Mouse (Mus musculus): ENCODE measurements around the gene H60b. TPM values are rescaled to one million over a fixed set of nuclear protein-coding genes. Genes with fewer than 3 reads are reported as not detected.
"Not testable (repeated sequence)": the region's sequence is repeated elsewhere in the genome, so short reads cannot be mapped to it uniquely, and the experiment has no call there.

The H60b gene
- polyA plus RNA-seq (2014; fragmentation: Nextera tagmentation; extraction: Ambion mirVana): 0.19 and 0.75 TPM in 2 replicates

- H3K9me3 ChIP-seq (ENCODE audit: control insufficient read depth, low read length); H3K36me3 ChIP-seq (ENCODE audit: control insufficient read depth, insufficient read depth, low read length); H3K27ac ChIP-seq (replicated peaks in 1 of 2; ENCODE audit: control insufficient read depth in 1 of 2, insufficient read depth in 1 of 2, low read depth in 2 of 2, low read length in 2 of 2); H3K4me1 ChIP-seq (ENCODE audit: control insufficient read depth in 2 of 2, insufficient read depth in 2 of 2, low read length in 2 of 2): not testable (repeated sequence)
- peak; percentile 66 for ATAC-seq (ENCODE audit: insufficient number of reproducible peaks, insufficient read depth, low FRiP score, low read depth)
- peak within 1 kb of the TSS; percentile 68 for H3K4me2 ChIP-seq (ENCODE audit: low read length)
- peaks cover 58% of the 10 kb centered on the region for H3K27me3 ChIP-seq (ENCODE audit: control insufficient read depth, insufficient read depth, low read length)
- H3K4me3 ChIP-seq (ENCODE audit: control insufficient read depth in 1 of 2, insufficient read depth in 1 of 2, low read depth in 1 of 2, low read length in 2 of 2): peak within 1 kb of the TSS; percentile 45 to 53
- under 1% methylated on average over 38 of the region's 48 CpGs for WGBS
- peak within 1 kb of the TSS; percentile 38; the same call in 1 of the 2 replicates for H3K9ac ChIP-seq (ENCODE audit: low read length)
These were observed at the start of gene H60b, which contains the start of gene Raet1e for GRCm38 (mm10) chr10:22158310-22158999. Gene H60b (plus strand): TSS chr10:22158586. Gene Raet1e (plus strand): TSS chr10:22158569.

- H3K27ac ChIP-seq (replicated peaks in 1 of 2; ENCODE audit: control insufficient read depth in 1 of 2, insufficient read depth in 1 of 2, low read depth in 2 of 2, low read length in 2 of 2): no peak overlapping the region
- peak overlapping the region; percentile 41 to 51 for H3K4me3 ChIP-seq (ENCODE audit: control insufficient read depth in 1 of 2, insufficient read depth in 1 of 2, low read depth in 1 of 2, low read length in 2 of 2)
- H3K4me1 ChIP-seq (ENCODE audit: control insufficient read depth in 2 of 2, insufficient read depth in 2 of 2, low read length in 2 of 2): no peaks in the 10 kb centered on the region; a peak in 1 of 4 replicates
- H3K9me3 ChIP-seq (ENCODE audit: control insufficient read depth, low read length): no peaks in the 10 kb centered on the region
- no peak for ATAC-seq (ENCODE audit: insufficient number of reproducible peaks, insufficient read depth, low FRiP score, low read depth)
- no peaks in the 10 kb centered on the region for H3K27me3 ChIP-seq (ENCODE audit: control insufficient read depth, insufficient read depth, low read length)
- WGBS: under 1% methylated on average over 19 of the region's 19 CpGs
- H3K9ac ChIP-seq (ENCODE audit: low read length): peak overlapping the region; percentile 63
- H3K4me2 ChIP-seq (ENCODE audit: low read length): peak overlapping the region; percentile 75
- no peaks in the 10 kb centered on the region for H3K36me3 ChIP-seq (ENCODE audit: control insufficient read depth, insufficient read depth, low read length)
These were observed 17.6 kb upstream of the H60b start for GRCm38 (mm10) chr10:22140665-22141280.

- not testable (repeated sequence) for H3K27ac ChIP-seq (replicated peaks in 1 of 2; ENCODE audit: control insufficient read depth in 1 of 2, insufficient read depth in 1 of 2, low read depth in 2 of 2, low read length in 2 of 2); H3K4me3 ChIP-seq (ENCODE audit: control insufficient read depth in 1 of 2, insufficient read depth in 1 of 2, low read depth in 1 of 2, low read length in 2 of 2); H3K4me1 ChIP-seq (ENCODE audit: control insufficient read depth in 2 of 2, insufficient read depth in 2 of 2, low read length in 2 of 2); H3K9ac ChIP-seq (ENCODE audit: low read length); H3K27me3 ChIP-seq (ENCODE audit: control insufficient read depth, insufficient read depth, low read length); H3K9me3 ChIP-seq (ENCODE audit: control insufficient read depth, low read length); H3K36me3 ChIP-seq (ENCODE audit: control insufficient read depth, insufficient read depth, low read length); ATAC-seq (ENCODE audit: insufficient number of reproducible peaks, insufficient read depth, low FRiP score, low read depth); H3K4me2 ChIP-seq (ENCODE audit: low read length)
- 82% methylated on average over 1 of the region's 1 CpGs for WGBS
These were observed 16.2 kb upstream of the H60b start for GRCm38 (mm10) chr10:22142194-22142593.

- Histone ChIP-seq H3K4me2 (ENCODE audit: low read length) (no peak overlapping the region), H3K4me1 (ENCODE audit: control insufficient read depth in 2 of 2, insufficient read depth in 2 of 2, low read length in 2 of 2) (no peaks in the 10 kb centered on the region; a peak in 1 of 4 replicates), H3K9ac (ENCODE audit: low read length) (no peak overlapping the region), H3K27me3 (ENCODE audit: control insufficient read depth, insufficient read depth, low read length) (no peaks in the 10 kb centered on the region), H3K9me3 (ENCODE audit: control insufficient read depth, low read length) (no peaks in the 10 kb centered on the region), H3K4me3 (ENCODE audit: control insufficient read depth in 1 of 2, insufficient read depth in 1 of 2, low read depth in 1 of 2, low read length in 2 of 2) (no peak overlapping the region), H3K27ac (replicated peaks in 1 of 2; ENCODE audit: control insufficient read depth in 1 of 2, insufficient read depth in 1 of 2, low read depth in 2 of 2, low read length in 2 of 2) (no peak overlapping the region), H3K36me3 (ENCODE audit: control insufficient read depth, insufficient read depth, low read length) (no peaks in the 10 kb centered on the region)
- ATAC-seq (ENCODE audit: insufficient number of reproducible peaks, insufficient read depth, low FRiP score, low read depth): no peak
- WGBS: 75% methylated on average over 5 of the region's 5 CpGs
These were observed 15.5 kb upstream of the H60b start for GRCm38 (mm10) chr10:22142926-22143325.

- Histone ChIP-seq H3K36me3 (ENCODE audit: control insufficient read depth, insufficient read depth, low read length) (no peaks in the 10 kb centered on the region), H3K4me3 (ENCODE audit: control insufficient read depth in 1 of 2, insufficient read depth in 1 of 2, low read depth in 1 of 2, low read length in 2 of 2) (peak overlapping the region; percentile 73 to 76), H3K4me1 (ENCODE audit: control insufficient read depth in 2 of 2, insufficient read depth in 2 of 2, low read length in 2 of 2) (peaks cover 8% of the 10 kb centered on the region in 2 experiments; a peak in 3 of 4 replicates), H3K27ac (replicated peaks in 1 of 2; ENCODE audit: control insufficient read depth in 1 of 2, insufficient read depth in 1 of 2, low read depth in 2 of 2, low read length in 2 of 2) (peak overlapping the region; percentile 38 to 41; a peak in 2 of 4 replicates), H3K9me3 (ENCODE audit: control insufficient read depth, low read length) (no peaks in the 10 kb centered on the region), H3K4me2 (ENCODE audit: low read length) (peak overlapping the region; percentile 95), H3K9ac (ENCODE audit: low read length) (peak overlapping the region; percentile 80), H3K27me3 (ENCODE audit: control insufficient read depth, insufficient read depth, low read length) (peaks cover 11% of the 10 kb centered on the region)
- ATAC-seq (ENCODE audit: insufficient number of reproducible peaks, insufficient read depth, low FRiP score, low read depth): peak; percentile 71
- WGBS: under 1% methylated on average over 47 of the region's 50 CpGs
These were observed 9.8 kb upstream of the H60b start for GRCm38 (mm10) chr10:22148441-22149072.

- peak; percentile 32 for ATAC-seq (ENCODE audit: insufficient number of reproducible peaks, insufficient read depth, low FRiP score, low read depth)
These were observed 9.2 kb upstream of the H60b start, which contains the start of gene E030030I06Rik for GRCm38 (mm10) chr10:22149073-22149690. Gene E030030I06Rik (minus strand): TSS chr10:22149270.

More at GRCm38 (mm10) chr10:22149073-22149690, 9.2 kb upstream of the H60b start, which contains the start of gene E030030I06Rik:
- H3K36me3 ChIP-seq (ENCODE audit: control insufficient read depth, insufficient read depth, low read length): no peaks in the 10 kb centered on the region
- H3K9me3 ChIP-seq (ENCODE audit: control insufficient read depth, low read length): no peaks in the 10 kb centered on the region
- H3K4me1 ChIP-seq (ENCODE audit: control insufficient read depth in 2 of 2, insufficient read depth in 2 of 2, low read length in 2 of 2): peaks cover 8% of the 10 kb centered on the region in 2 experiments; a peak in 3 of 4 replicates
- H3K4me3 ChIP-seq (ENCODE audit: control insufficient read depth in 1 of 2, insufficient read depth in 1 of 2, low read depth in 1 of 2, low read length in 2 of 2): peak within 1 kb of the TSS; percentile 73 to 76
- H3K27ac ChIP-seq (replicated peaks in 1 of 2; ENCODE audit: control insufficient read depth in 1 of 2, insufficient read depth in 1 of 2, low read depth in 2 of 2, low read length in 2 of 2): peak within 1 kb of the TSS; percentile 38 to 41; a peak in 2 of 4 replicates
- H3K9ac ChIP-seq (ENCODE audit: low read length): peak within 1 kb of the TSS; percentile 80
- under 1% methylated on average over 37 of the region's 37 CpGs for WGBS
- peak within 1 kb of the TSS; percentile 95 for H3K4me2 ChIP-seq (ENCODE audit: low read length)
- peaks cover 11% of the 10 kb centered on the region for H3K27me3 ChIP-seq (ENCODE audit: control insufficient read depth, insufficient read depth, low read length)
